Mouse (Mus musculus) erythroblast, embryonic 14.5 days (primary cell): ENCODE data around the gene Ppara.

ENCODE experiments used
- GATA1 ChIP-seq: IDR thresholded peaks from 2 replicates; pipeline ENCODE4 v1.6.1; 2012; ENCODE audit warnings: low read length, inconsistent platforms, mixed read lengths
- TAL1 ChIP-seq: IDR thresholded peaks from 3 replicates; pipeline ENCODE4 v1.6.1; 2012; ENCODE audit warnings: low read length, inconsistent platforms, mixed read lengths

DNA sequence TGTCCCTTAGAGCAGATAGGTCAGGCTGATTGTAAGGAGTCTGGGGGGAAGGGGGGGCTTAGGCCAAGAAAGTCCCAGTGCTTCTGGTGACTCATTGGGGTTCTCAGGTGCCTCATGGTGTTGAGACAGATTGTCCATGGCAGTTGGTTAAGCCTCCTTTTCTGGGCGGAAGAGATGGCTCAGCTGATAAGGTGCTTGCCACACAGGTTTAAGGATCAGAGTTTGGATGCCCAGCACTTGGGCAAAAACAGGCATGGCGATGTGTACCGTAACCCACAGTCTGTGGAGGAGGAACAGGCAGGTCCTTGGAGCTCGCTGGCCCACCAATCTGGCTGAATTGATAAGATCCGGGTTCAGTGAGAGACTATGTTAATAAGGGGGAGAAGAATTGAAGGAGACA is 102.1 kb downstream of the Ppara start:
- TF ChIP-seq TAL1 (no peak), GATA1 (no peak)
